Mouse (Mus musculus): ENCODE data around the gene Tmem201. TPM values are rescaled to one million over a fixed set of nuclear protein-coding genes. Genes with fewer than 3 reads are reported as not detected.

The Tmem201 gene
- polyA plus RNA-seq, 1 experiment, result 34.2 TPM

DNA sequence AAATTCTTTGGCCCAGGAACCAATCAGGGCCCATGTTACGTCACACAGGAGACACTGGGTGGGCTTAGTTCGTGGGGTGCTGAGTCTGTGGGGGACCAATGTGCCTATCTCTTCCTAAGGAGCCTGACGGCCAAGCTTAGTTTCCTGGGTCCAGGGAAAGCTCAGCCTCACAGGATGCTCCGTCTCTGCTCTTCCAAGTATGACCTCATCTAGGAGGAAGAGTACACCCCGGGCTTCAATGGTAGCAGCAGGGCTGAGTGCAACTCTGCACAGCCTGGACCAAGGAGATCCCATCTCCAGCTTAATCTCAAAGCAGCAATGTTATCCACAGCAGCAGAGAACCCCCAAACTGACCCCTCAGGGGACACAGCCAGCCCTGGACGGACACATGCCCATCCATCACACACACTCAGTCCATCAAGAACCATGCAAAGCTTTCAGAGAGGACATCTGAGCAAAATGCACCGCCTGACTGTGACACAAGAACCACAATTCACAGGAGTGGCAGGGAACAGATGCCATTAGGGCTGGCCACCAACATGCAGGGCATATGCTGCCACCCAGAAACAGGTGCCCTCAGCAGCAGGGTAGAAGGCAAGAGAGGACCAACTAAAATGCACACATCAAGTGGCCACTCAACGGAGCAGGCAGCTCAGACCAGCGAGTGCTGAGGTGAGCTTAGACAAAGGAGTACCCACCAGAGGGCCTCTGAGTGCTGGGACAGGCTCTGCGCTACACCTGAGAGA is 2.9 kb downstream of the Tmem201 start:
- 78% methylated on average over 10 of the region's 10 CpGs for WGBS
- H3K27me3 ChIP-seq (replicated peaks; ENCODE audit: control insufficient read depth, insufficient read depth, low read length), result no peaks in the 10 kb centered on the region
- TF ChIP-seq CTCF (conservative IDR thresholded peaks at IDR 0.05; ENCODE audit: insufficient read depth, insufficient read length, low read depth, low read length), result no peak
- TF ChIP-seq POLR2A (IDR thresholded peaks at IDR 0.05; ENCODE audit: low read depth, low read length), result no peak
- H3K4me3 ChIP-seq (ENCODE audit: insufficient read depth, low read depth, low read length), result no peak overlapping the region
- no peak for DNase-seq
- no peak overlapping the region for H3K27ac ChIP-seq (ENCODE audit: insufficient read depth, low read depth, low read length)
- peaks cover 9% of the 10 kb centered on the region for H3K4me1 ChIP-seq (ENCODE audit: control insufficient read depth, insufficient read depth, low read length)
- no peaks in the 10 kb centered on the region for H3K36me3 ChIP-seq (ENCODE audit: control insufficient read depth, insufficient read depth, low read length)

DNA sequence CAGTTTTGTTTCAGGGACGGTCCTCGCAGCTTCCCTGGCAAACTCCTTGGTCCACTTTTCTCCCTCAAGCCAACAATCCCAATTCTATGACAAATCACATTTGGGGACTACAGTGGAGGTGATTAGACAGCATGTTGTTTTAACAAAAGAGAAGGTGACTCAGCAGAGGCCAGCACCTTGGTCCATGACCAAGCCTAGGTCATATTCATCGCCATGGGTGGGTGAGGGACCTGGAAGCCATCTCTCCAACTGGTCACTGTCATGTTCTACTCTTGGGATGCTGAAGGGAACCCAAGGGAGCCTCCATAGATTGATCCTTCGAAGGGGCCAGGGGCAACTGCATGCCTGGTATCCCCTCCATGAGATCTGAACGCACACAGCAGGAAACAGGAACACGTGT is 3.6 kb downstream of the Tmem201 start:
- H3K4me3 ChIP-seq (ENCODE audit: insufficient read depth, low read depth, low read length), result no peak overlapping the region
- TF ChIP-seq POLR2A (IDR thresholded peaks at IDR 0.05; ENCODE audit: low read depth, low read length) (no peak), CTCF (conservative IDR thresholded peaks at IDR 0.05; ENCODE audit: insufficient read depth, insufficient read length, low read depth, low read length) (no peak)
- no peaks in the 10 kb centered on the region for H3K36me3 ChIP-seq (ENCODE audit: control insufficient read depth, insufficient read depth, low read length)
- 77% methylated on average over 6 of the region's 6 CpGs for WGBS
- no peak for DNase-seq
- peaks cover 9% of the 10 kb centered on the region for H3K4me1 ChIP-seq (ENCODE audit: control insufficient read depth, insufficient read depth, low read length)
- no peaks in the 10 kb centered on the region for H3K27me3 ChIP-seq (replicated peaks; ENCODE audit: control insufficient read depth, insufficient read depth, low read length)
- no peak overlapping the region for H3K27ac ChIP-seq (ENCODE audit: insufficient read depth, low read depth, low read length)

GRCm38 (mm10) chr4:149733748-149734147 is 4.1 kb downstream of the Tmem201 start:
- WGBS, result 65% methylated on average over 6 of the region's 6 CpGs
- DNase-seq, result peak; percentile 34
- H3K27ac ChIP-seq (ENCODE audit: insufficient read depth, low read depth, low read length), result no peak overlapping the region

DNA sequence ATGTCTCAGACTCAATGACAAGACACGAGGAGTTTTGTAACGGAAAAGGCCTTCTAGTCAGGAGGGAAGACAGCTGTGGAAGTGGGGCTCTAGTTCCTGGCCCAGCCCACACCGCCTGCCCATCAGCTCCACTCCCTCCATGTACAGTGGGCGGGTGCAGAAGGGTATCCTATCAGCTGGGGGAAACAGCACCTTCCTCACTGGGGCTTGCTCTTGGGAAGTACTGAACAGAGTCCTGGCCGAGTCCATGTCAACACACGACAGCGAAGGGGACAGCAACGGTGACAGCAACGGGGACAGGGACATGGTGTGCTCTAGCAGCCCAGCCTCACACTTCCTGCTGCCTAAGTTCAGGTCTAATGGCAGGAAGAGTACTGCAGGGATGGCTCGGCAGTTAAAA is 5.0 kb downstream of the Tmem201 start:
- WGBS, result 44% methylated on average over 10 of the region's 10 CpGs
- DNase-seq, result peak; percentile 52
- no peaks in the 10 kb centered on the region for H3K27me3 ChIP-seq (replicated peaks; ENCODE audit: control insufficient read depth, insufficient read depth, low read length)
- H3K4me1 ChIP-seq (ENCODE audit: control insufficient read depth, insufficient read depth, low read length), result peaks cover 9% of the 10 kb centered on the region
- H3K4me3 ChIP-seq (ENCODE audit: insufficient read depth, low read depth, low read length), result no peak overlapping the region
- no peak for TF ChIP-seq CTCF (conservative IDR thresholded peaks at IDR 0.05; ENCODE audit: insufficient read depth, insufficient read length, low read depth, low read length)
- TF ChIP-seq POLR2A (IDR thresholded peaks at IDR 0.05; ENCODE audit: low read depth, low read length), result no peak
- H3K36me3 ChIP-seq (ENCODE audit: control insufficient read depth, insufficient read depth, low read length), result no peaks in the 10 kb centered on the region
- H3K27ac ChIP-seq (ENCODE audit: insufficient read depth, low read depth, low read length), result no peak overlapping the region

More at GRCm38 (mm10) chr4:149733748-149734147, 4.1 kb downstream of the Tmem201 start:
- TF ChIP-seq POLR2A (IDR thresholded peaks at IDR 0.05; ENCODE audit: low read depth, low read length) (no peak), CTCF (conservative IDR thresholded peaks at IDR 0.05; ENCODE audit: insufficient read depth, insufficient read length, low read depth, low read length) (no peak)
- Histone ChIP-seq H3K36me3 (ENCODE audit: control insufficient read depth, insufficient read depth, low read length) (no peaks in the 10 kb centered on the region), H3K4me3 (ENCODE audit: insufficient read depth, low read depth, low read length) (no peak overlapping the region), H3K4me1 (ENCODE audit: control insufficient read depth, insufficient read depth, low read length) (peaks cover 9% of the 10 kb centered on the region), H3K27me3 (replicated peaks; ENCODE audit: control insufficient read depth, insufficient read depth, low read length) (no peaks in the 10 kb centered on the region)

DNA sequence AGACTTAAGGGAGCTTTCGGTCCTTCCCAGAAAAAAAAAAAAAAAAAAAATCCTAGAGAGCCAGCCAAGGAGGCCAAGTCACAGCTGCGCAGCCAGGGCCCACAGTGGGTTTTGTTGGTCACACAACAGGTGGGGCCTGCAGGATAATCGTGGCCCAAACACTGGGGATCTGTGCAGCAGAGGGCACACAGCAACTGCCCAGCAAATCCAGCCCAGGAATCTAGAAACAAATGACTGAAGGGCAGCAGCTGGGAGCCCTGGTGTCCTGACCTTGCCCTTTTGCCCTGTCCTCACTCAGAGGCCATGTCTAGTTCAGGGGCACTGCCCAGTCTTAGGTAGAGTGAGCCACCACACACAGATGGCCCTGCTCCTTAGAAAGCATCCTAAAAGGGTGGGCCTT is 5.5 kb downstream of the Tmem201 start:
- TF ChIP-seq CTCF (conservative IDR thresholded peaks at IDR 0.05; ENCODE audit: insufficient read depth, insufficient read length, low read depth, low read length) (no peak), POLR2A (IDR thresholded peaks at IDR 0.05; ENCODE audit: low read depth, low read length) (no peak)
- DNase-seq, result no peak
- WGBS, result 83% methylated on average over 3 of the region's 3 CpGs
- Histone ChIP-seq H3K4me3 (ENCODE audit: insufficient read depth, low read depth, low read length) (no peak overlapping the region), H3K27me3 (replicated peaks; ENCODE audit: control insufficient read depth, insufficient read depth, low read length) (no peaks in the 10 kb centered on the region), H3K4me1 (ENCODE audit: control insufficient read depth, insufficient read depth, low read length) (peaks cover 9% of the 10 kb centered on the region), H3K36me3 (ENCODE audit: control insufficient read depth, insufficient read depth, low read length) (no peaks in the 10 kb centered on the region), H3K27ac (ENCODE audit: insufficient read depth, low read depth, low read length) (no peak overlapping the region)

DNA sequence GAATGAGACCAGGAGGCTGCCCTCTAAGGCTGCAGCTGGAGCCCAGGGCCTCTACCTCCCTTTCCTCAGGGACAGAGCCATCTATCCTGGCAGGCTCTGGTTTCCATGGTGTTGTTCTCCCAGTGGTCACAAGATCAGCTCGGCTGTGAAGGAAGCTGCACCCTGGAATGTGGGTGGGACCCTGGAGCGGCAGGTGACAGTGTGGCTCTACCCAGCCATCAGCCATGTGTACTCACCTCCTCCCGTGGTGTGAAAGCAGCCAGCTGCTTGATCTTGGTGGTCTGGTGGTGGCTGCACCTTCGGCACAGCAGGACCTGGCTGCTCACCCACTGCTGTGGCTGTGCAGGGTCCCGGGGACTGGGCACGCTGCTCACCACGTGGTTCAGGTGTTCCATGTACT is 7.0 kb downstream of the Tmem201 start:
- Histone ChIP-seq H3K4me1 (ENCODE audit: control insufficient read depth, insufficient read depth, low read length) (no peaks in the 10 kb centered on the region), H3K36me3 (ENCODE audit: control insufficient read depth, insufficient read depth, low read length) (no peaks in the 10 kb centered on the region), H3K27ac (ENCODE audit: insufficient read depth, low read depth, low read length) (no peak overlapping the region), H3K27me3 (replicated peaks; ENCODE audit: control insufficient read depth, insufficient read depth, low read length) (no peaks in the 10 kb centered on the region), H3K4me3 (ENCODE audit: insufficient read depth, low read depth, low read length) (no peak overlapping the region)
- WGBS, result 51% methylated on average over 7 of the region's 7 CpGs
- no peak for TF ChIP-seq CTCF (conservative IDR thresholded peaks at IDR 0.05; ENCODE audit: insufficient read depth, insufficient read length, low read depth, low read length)
- no peak for TF ChIP-seq POLR2A (IDR thresholded peaks at IDR 0.05; ENCODE audit: low read depth, low read length)
- no peak for DNase-seq

DNA sequence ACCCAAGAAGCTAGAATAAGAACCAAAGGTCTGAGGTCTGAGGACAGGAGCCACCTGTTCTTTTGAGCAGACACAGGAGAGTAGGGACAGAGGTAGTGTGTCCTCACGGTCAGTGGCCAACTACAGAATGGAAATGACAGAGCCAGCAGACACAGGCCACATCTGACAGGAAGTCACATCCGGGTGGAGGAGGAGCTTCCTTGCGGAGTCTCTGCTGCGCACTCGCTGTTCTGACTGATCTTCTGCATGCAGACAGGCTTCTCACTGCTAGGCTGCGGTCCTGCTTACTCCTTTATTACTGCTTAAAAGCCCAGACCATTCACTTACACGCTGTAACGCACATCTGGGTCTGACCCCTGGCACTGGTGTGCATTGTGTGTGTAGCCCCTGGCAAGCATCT is 9.0 kb downstream of the Tmem201 start:
- DNase-seq, result peak; percentile 62
- Histone ChIP-seq H3K27me3 (replicated peaks; ENCODE audit: control insufficient read depth, insufficient read depth, low read length) (no peaks in the 10 kb centered on the region), H3K27ac (ENCODE audit: insufficient read depth, low read depth, low read length) (no peak overlapping the region), H3K4me3 (ENCODE audit: insufficient read depth, low read depth, low read length) (peak overlapping the region; percentile 18; the same call in 1 of the 2 replicates), H3K4me1 (ENCODE audit: control insufficient read depth, insufficient read depth, low read length) (no peaks in the 10 kb centered on the region), H3K36me3 (ENCODE audit: control insufficient read depth, insufficient read depth, low read length) (no peaks in the 10 kb centered on the region)
- WGBS, result 65% methylated on average over 8 of the region's 8 CpGs
- TF ChIP-seq CTCF (conservative IDR thresholded peaks at IDR 0.05; ENCODE audit: insufficient read depth, insufficient read length, low read depth, low read length) (no peak), POLR2A (IDR thresholded peaks at IDR 0.05; ENCODE audit: low read depth, low read length) (no peak)

All from kidney, adult 2 months (tissue).